Mouse (Mus musculus) hindbrain, embryonic 11.5 days (tissue): ENCODE results near the gene Galr2. TPM values are rescaled to one million over a fixed set of nuclear protein-coding genes. Genes with fewer than 3 reads are reported as not detected.

Experiments used
- ATAC-seq: fragments of 200-750 bp; cut with Nextera tagmentation; 2 replicates; pipeline ENCODE4 v1.8.0; 2017; ENCODE audit warnings: mild to moderate bottlenecking, moderate TSS enrichment, moderate library complexity; ENCODE audit not compliant: low FRiP score
- DNase-seq: peaks from one replicate; pipeline ENCODE4 v3.0.0-alpha.2; 2015; ENCODE audit warnings: low spot score
- H3K27ac ChIP-seq: fragments of 300-500 bp; sonication (generic); 2 replicates; pipeline ENCODE4 v1.5.1; 2014; ENCODE audit warnings: mild to moderate bottlenecking, low read depth, low read length
- H3K27me3 ChIP-seq: fragments of 300-500 bp; sonication (generic); 2 replicates; pipeline ENCODE4 v1.6.1; 2014; ENCODE audit warnings: mild to moderate bottlenecking, low read length, moderate library complexity, mixed read lengths; ENCODE audit not compliant: control insufficient read depth, insufficient read depth
- H3K36me3 ChIP-seq: fragments of 300-500 bp; sonication (generic); 2 replicates; pipeline ENCODE4 v1.6.1; 2014; ENCODE audit warnings: mild to moderate bottlenecking, low read length, moderate library complexity, mixed read lengths; ENCODE audit not compliant: control insufficient read depth, insufficient read depth
- H3K4me1 ChIP-seq: fragments of 300-500 bp; sonication (generic); replicated peaks from 2 replicates; pipeline ENCODE4 v1.6.1; 2014; ENCODE audit warnings: low read length, mixed read lengths; ENCODE audit not compliant: control insufficient read depth, insufficient read depth
- H3K4me2 ChIP-seq: fragments of 300-500 bp; sonication (generic); replicated peaks from 2 replicates; pipeline ENCODE4 v1.6.1; 2014; ENCODE audit warnings: mild to moderate bottlenecking, low read depth, low read length
- H3K4me3 ChIP-seq: fragments of 300-500 bp; sonication (generic); 2 replicates; pipeline ENCODE4 v1.5.1; 2014; ENCODE audit warnings: low read depth, low read length
- H3K9ac ChIP-seq: fragments of 300-500 bp; sonication (generic); 2 replicates; pipeline ENCODE4 v1.6.1; 2014; ENCODE audit warnings: low read depth, low read length
- H3K9me3 ChIP-seq: fragments of 300-500 bp; sonication (generic); 2 replicates; pipeline ENCODE4 v1.6.1; 2016; ENCODE audit warnings: low read length; ENCODE audit not compliant: control insufficient read depth
- WGBS: fragments of 180-500 bp; shearing (Covaris S2); extraction: QIAGEN DNeasy Blood & Tissue Kit; methylation state at CpG from one replicate; pipeline ENCODE4 v1.1.7; 2014; 5-methylcytosine and 5-hydroxymethylcytosine counted together
- polyA plus RNA-seq: library from polyadenylated mRNA; unstranded; fragments of >200 nt; fragmentation: Nextera tagmentation; extraction: Ambion mirVana; gene quantifications from 2 replicates; pipeline ENCODE4 v1.2.1, GENCODE M21; 2014

Gene Galr2
- polyA plus RNA-seq, 1 experiment from 2014 or later, result 0.54 TPM

DNA sequence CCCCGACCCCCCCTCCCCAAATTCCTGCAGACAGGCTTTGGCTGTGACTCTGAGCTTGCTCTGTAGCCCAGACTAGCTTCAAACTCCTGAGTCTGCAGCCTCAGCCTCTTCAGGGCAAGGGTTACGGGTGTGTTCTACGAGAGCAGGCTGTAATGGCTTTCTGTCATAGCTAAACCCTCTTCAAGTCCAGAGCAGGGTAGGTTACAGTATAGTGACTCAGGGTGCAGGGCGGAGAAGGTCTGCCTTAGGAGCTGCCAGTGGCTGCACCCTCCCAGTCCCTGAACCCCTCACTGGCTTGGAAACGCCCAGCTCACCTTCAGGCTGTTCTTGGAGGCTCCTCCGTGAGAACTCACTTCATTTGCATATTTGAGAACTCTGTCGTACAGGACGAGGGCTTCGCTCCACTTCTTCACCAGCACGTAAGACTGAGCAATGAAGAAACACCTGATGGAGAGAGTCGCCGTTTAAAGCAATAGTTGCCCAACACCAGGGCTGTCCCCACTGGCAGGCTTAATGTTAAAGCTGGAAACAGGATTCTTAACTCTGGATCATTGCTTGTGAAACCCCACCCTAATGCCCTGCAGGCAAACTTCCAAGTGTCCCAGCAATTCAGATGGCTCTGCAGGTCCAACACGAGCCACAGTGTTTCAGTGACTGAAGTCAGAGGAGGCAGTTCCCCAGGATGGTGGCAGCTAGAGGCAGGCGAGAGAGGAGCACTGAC lies 33.1 kb upstream of the Galr2 start:
- ATAC-seq (no peak), DNase-seq (no peak)
- Histone ChIP-seq H3K9ac (no peak overlapping the region), H3K36me3 (peaks cover 31% of the 10 kb centered on the region), H3K4me1 (no peaks in the 10 kb centered on the region), H3K4me2 (no peak overlapping the region), H3K9me3 (no peaks in the 10 kb centered on the region), H3K27ac (no peak overlapping the region), H3K4me3 (no peak overlapping the region), H3K27me3 (no peaks in the 10 kb centered on the region)
- WGBS, result 87% methylated on average over 14 of the region's 14 CpGs

GRCm38 (mm10) chr11:116250898-116251297 lies 29.8 kb upstream of the Galr2 start:
- H3K36me3 ChIP-seq, result peaks cover 31% of the 10 kb centered on the region
- H3K4me1 ChIP-seq, result no peaks in the 10 kb centered on the region
- no peak for ATAC-seq
- H3K27me3 ChIP-seq, result no peaks in the 10 kb centered on the region
- no peak overlapping the region for H3K4me3 ChIP-seq
- no peak for DNase-seq
- H3K9ac ChIP-seq, result no peak overlapping the region
- H3K27ac ChIP-seq, result no peak overlapping the region
- H3K9me3 ChIP-seq, result no peaks in the 10 kb centered on the region
- 91% methylated on average over 8 of the region's 8 CpGs for WGBS
- no peak overlapping the region for H3K4me2 ChIP-seq

- Histone ChIP-seq H3K27me3 (no peaks in the 10 kb centered on the region), H3K9ac (no peak overlapping the region), H3K36me3 (peaks cover 23% of the 10 kb centered on the region), H3K4me2 (no peak overlapping the region), H3K4me1 (no peaks in the 10 kb centered on the region), H3K4me3 (no peak overlapping the region), H3K27ac (no peak overlapping the region), H3K9me3 (no peaks in the 10 kb centered on the region)
- DNase-seq (no peak), ATAC-seq (no peak)
- WGBS, result 90% methylated on average over 3 of the region's 3 CpGs
Observed at GRCm38 (mm10) chr11:116253076-116253600, 27.6 kb upstream of the Galr2 start.

- no peaks in the 10 kb centered on the region for H3K9me3 ChIP-seq
- H3K27ac ChIP-seq, result no peak overlapping the region
- 90% methylated on average over 9 of the region's 9 CpGs for WGBS
- peaks cover 17% of the 10 kb centered on the region for H3K36me3 ChIP-seq
- ATAC-seq (no peak), DNase-seq (no peak)
- no peak overlapping the region for H3K4me3 ChIP-seq
- H3K27me3 ChIP-seq, result no peaks in the 10 kb centered on the region
- no peak overlapping the region for H3K4me2 ChIP-seq
- no peaks in the 10 kb centered on the region for H3K4me1 ChIP-seq
- no peak overlapping the region for H3K9ac ChIP-seq
Observed at GRCm38 (mm10) chr11:116254627-116255026, 26.1 kb upstream of the Galr2 start.

DNA sequence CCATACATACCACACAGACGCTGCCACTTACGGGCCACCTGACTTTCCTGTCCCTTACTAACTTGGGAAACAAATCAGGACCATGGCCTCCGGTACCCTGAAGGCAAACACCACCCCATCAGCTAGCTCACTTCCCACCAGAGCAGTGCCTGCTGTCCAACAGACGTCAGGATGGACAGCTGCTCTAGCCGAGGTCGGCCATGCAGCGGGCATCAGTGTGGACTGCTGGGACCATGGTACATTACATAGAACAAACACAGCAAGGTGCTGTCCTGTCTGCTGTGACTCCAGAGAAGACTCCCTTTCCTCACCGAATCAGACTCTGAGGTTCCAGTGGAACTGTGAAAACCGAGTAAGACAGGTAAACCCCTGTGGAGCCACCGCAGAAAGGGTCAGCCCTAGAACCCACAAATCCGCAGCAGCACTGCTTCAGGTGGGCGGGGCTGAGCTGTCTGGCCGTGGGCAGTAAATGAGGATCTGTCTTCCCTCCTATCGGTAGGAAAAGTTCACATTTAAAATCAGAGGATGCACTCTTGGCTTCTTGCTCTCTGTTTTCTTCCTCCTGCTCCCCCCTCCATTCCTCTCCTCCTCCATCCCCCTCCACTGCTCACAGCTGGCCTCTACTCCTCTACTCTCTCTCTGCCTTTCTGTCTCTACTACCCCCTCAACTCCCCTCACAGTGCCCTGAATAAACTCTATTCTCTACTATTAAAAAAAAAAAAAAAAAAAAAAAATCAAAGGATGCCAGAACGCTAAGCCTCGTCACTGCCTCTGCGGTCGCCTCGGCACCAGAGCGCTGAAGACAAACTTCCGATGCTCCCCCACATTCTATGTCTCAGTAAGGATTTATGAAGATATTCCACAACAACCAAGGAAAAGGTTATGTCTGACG lies 25.4 kb upstream of the Galr2 start:
- 89% methylated on average over 22 of the region's 22 CpGs for WGBS
- Histone ChIP-seq H3K9me3 (no peaks in the 10 kb centered on the region), H3K4me1 (no peaks in the 10 kb centered on the region), H3K27ac (no peak overlapping the region), H3K27me3 (no peaks in the 10 kb centered on the region), H3K9ac (no peak overlapping the region), H3K4me2 (no peak overlapping the region), H3K4me3 (no peak overlapping the region), H3K36me3 (peaks cover 21% of the 10 kb centered on the region)
- DNase-seq (no peak), ATAC-seq (no peak)

DNA sequence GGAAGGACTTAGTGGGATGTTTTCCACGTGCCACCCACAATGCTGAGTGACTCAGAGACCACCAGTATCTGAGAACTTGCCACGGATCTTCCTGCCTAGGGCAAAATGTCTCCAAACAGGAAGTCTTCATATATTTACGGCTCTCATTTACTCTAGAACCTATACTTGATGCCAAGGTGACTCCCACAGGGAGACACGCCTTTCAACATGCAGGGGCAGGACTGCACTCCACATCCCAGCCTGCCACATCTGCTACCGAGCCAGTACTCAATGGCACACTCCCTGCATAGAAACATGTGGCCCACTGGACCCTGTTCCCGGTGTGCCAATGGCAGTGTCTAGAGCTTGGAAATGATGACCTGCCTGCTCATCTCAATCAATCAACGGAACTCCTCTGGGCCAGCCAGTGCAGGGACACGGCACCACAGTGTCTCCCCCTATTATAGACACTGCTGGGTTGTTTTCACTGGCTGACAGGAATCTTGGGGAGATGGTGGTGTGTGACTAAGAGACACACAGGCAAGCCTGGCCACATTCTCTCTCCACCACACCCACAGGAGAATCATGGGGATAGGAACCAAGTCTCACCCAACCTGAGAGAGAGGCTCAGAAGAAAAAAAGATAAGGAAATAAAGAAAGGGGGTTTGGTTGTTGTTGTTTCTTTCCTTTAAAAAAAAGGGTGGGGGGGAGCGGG lies 24.6 kb upstream of the Galr2 start:
- Histone ChIP-seq H3K4me1 (no peaks in the 10 kb centered on the region), H3K27ac (no peak overlapping the region), H3K36me3 (peaks cover 19% of the 10 kb centered on the region), H3K27me3 (no peaks in the 10 kb centered on the region), H3K9me3 (no peaks in the 10 kb centered on the region), H3K4me3 (no peak overlapping the region), H3K9ac (no peak overlapping the region), H3K4me2 (no peak overlapping the region)
- ATAC-seq (no peak), DNase-seq (no peak)
- 92% methylated on average over 9 of the region's 9 CpGs for WGBS

GRCm38 (mm10) chr11:116259461-116259860 lies 21.3 kb upstream of the Galr2 start:
- no peak overlapping the region for H3K27ac ChIP-seq

GRCm38 (mm10) chr11:116260259-116260658 lies 20.5 kb upstream of the Galr2 start:
- no peak overlapping the region for H3K27ac ChIP-seq
- no peaks in the 10 kb centered on the region for H3K27me3 ChIP-seq
- H3K4me1 ChIP-seq, result no peaks in the 10 kb centered on the region
- WGBS, result 91% methylated on average over 7 of the region's 7 CpGs
- H3K9ac ChIP-seq, result no peak overlapping the region
- ATAC-seq, result no peak
- peaks cover 22% of the 10 kb centered on the region for H3K36me3 ChIP-seq
- H3K4me3 ChIP-seq, result no peak overlapping the region; the same call in 1 of the 2 replicates
- H3K9me3 ChIP-seq, result no peaks in the 10 kb centered on the region
- DNase-seq, result no peak
- no peak overlapping the region for H3K4me2 ChIP-seq

More at GRCm38 (mm10) chr11:116259461-116259860, 21.3 kb upstream of the Galr2 start:
- Histone ChIP-seq H3K4me2 (no peak overlapping the region), H3K9ac (no peak overlapping the region), H3K4me3 (no peak overlapping the region), H3K36me3 (peaks cover 22% of the 10 kb centered on the region), H3K27me3 (no peaks in the 10 kb centered on the region), H3K9me3 (no peaks in the 10 kb centered on the region), H3K4me1 (no peaks in the 10 kb centered on the region)
- DNase-seq, result no peak
- no peak for ATAC-seq
- WGBS, result 95% methylated on average over 8 of the region's 8 CpGs
